Mouse (Mus musculus) CH12.LX (cell line): Measurements from ENCODE around the gene Ndufb2. TPM values are rescaled to one million over a fixed set of nuclear protein-coding genes. Genes with fewer than 3 reads are reported as not detected.

Experiments
- DNase-seq: peaks from one replicate; pipeline ENCODE4 v3.0.0-alpha.2; 2013; ENCODE audit errors: extremely low read depth
- H3K27ac ChIP-seq: 2 replicates; pipeline ENCODE4 v1.5.1; 2012; ENCODE audit warnings: low read depth, mild to moderate bottlenecking, control low read depth, moderate library complexity; ENCODE audit not compliant: insufficient read depth
- H3K27me3 ChIP-seq: replicated peaks from 2 replicates; pipeline ENCODE3; 2012; ENCODE audit warnings: inconsistent platforms
- H3K36me3 ChIP-seq, 2 experiments: replicated peaks in 1 of 2; 2 replicates each; pipeline versions ENCODE3 to v1.6.1; 2012; ENCODE audit warnings: inconsistent platforms in 1 of 2, low read length in 1 of 2, mild to moderate bottlenecking in 1 of 2, mixed read lengths in 1 of 2, moderate library complexity in 1 of 2; ENCODE audit not compliant: control insufficient read depth in 1 of 2, insufficient read depth in 1 of 2
- H3K4me1 ChIP-seq, 2 experiments: 2 replicates each; pipeline ENCODE4 v1.6.1; 2012; ENCODE audit warnings: inconsistent platforms in 1 of 2, moderate library complexity in 1 of 2; ENCODE audit not compliant: insufficient read depth in 2 of 2, control insufficient read depth in 1 of 2
- H3K4me2 ChIP-seq: 2 replicates; pipeline ENCODE4 v1.6.1; 2012; ENCODE audit warnings: low read depth, mild to moderate bottlenecking, control low read depth; ENCODE audit not compliant: poor library complexity, insufficient read depth, severe bottlenecking
- H3K4me3 ChIP-seq, 3 experiments: fragments of 150-350 bp in 1 of 3; sonication (generic) in 1 of 3; replicated peaks in 1 of 3; 2 replicates each; pipeline versions ENCODE3 to v1.5.1; 2011 to 2012; ENCODE audit warnings: low read depth in 2 of 3, low read length in 2 of 3, mild to moderate bottlenecking in 2 of 3, moderate library complexity in 2 of 3, control low read depth in 1 of 3, improper control_type of control experiment in 1 of 3, inconsistent platforms in 1 of 3, mixed read lengths in 1 of 3; ENCODE audit not compliant: poor library complexity in 1 of 3
- H3K79me2 ChIP-seq: replicated peaks from 2 replicates; pipeline ENCODE4 v1.6.1; 2012; ENCODE audit warnings: mild to moderate bottlenecking, moderate library complexity; ENCODE audit not compliant: control insufficient read depth, poor library complexity, insufficient read depth, severe bottlenecking; ENCODE audit errors: extremely low read depth
- H3K9ac ChIP-seq: 2 replicates; pipeline ENCODE4 v1.6.1; 2012; ENCODE audit warnings: low read depth, mild to moderate bottlenecking, control low read depth, moderate library complexity; ENCODE audit not compliant: insufficient read depth
- H3K9me3 ChIP-seq: replicated peaks from 2 replicates; pipeline ENCODE3; 2012; ENCODE audit warnings: low read length, inconsistent platforms, mixed read lengths
- BHLHE40 ChIP-seq: IDR thresholded peaks from 2 replicates; pipeline ENCODE4 v1.6.1; 2011; ENCODE audit warnings: mild to moderate bottlenecking, low read depth, low read length, improper control_type of control experiment
- CHD1 ChIP-seq: IDR thresholded peaks from 2 replicates; pipeline ENCODE4 v1.6.1; 2012; ENCODE audit warnings: low read depth, low read length, improper control_type of control experiment, inconsistent platforms
- CHD2 ChIP-seq: IDR thresholded peaks from 2 replicates; pipeline ENCODE4 v1.6.1; 2011; ENCODE audit warnings: low read length, improper control_type of control experiment
- E2F4 ChIP-seq: IDR thresholded peaks from 2 replicates; pipeline ENCODE4 v1.6.1; 2011; ENCODE audit warnings: low read depth, low read length, improper control_type of control experiment; ENCODE audit not compliant: insufficient replicate concordance
- GABPA ChIP-seq: IDR thresholded peaks from 2 replicates; pipeline ENCODE4 v1.6.1; 2012; ENCODE audit warnings: low read depth, low read length, improper control_type of control experiment, inconsistent platforms; ENCODE audit not compliant: insufficient replicate concordance
- HCFC1 ChIP-seq: IDR thresholded peaks from 2 replicates; pipeline ENCODE4 v1.6.1; 2012; ENCODE audit warnings: low read depth, mild to moderate bottlenecking, inconsistent platforms, low read length, improper control_type of control experiment
- IRF4 ChIP-seq: IDR thresholded peaks from 2 replicates; pipeline ENCODE4 v1.6.1; 2014; ENCODE audit warnings: low read depth, mild to moderate bottlenecking, inconsistent platforms, low read length, improper control_type of control experiment
- JUN ChIP-seq: IDR thresholded peaks from 2 replicates; pipeline ENCODE4 v1.6.1; 2011; ENCODE audit warnings: low read depth, mild to moderate bottlenecking, low read length, improper control_type of control experiment, moderate library complexity; ENCODE audit not compliant: insufficient read depth
- JUND ChIP-seq: conservative IDR thresholded peaks from 2 replicates; pipeline ENCODE4 v1.6.1; 2011; ENCODE audit warnings: low read depth, low read length, improper control_type of control experiment
- MAFK ChIP-seq: IDR thresholded peaks from 2 replicates; pipeline ENCODE4 v1.6.1; 2011; ENCODE audit warnings: low read length, improper control_type of control experiment; ENCODE audit not compliant: insufficient replicate concordance
- MAZ ChIP-seq: IDR thresholded peaks from 2 replicates; pipeline ENCODE4 v1.6.1; 2012; ENCODE audit warnings: low read depth, mild to moderate bottlenecking, inconsistent platforms, low read length, improper control_type of control experiment, moderate library complexity
- MYC ChIP-seq: IDR thresholded peaks from 2 replicates; pipeline ENCODE4 v1.6.1; 2011; ENCODE audit warnings: low read depth, mild to moderate bottlenecking, improper control_type of control experiment, low read length
- NELFE ChIP-seq: IDR thresholded peaks from 2 replicates; pipeline ENCODE4 v1.6.1; 2011; ENCODE audit warnings: low read depth, low read length, improper control_type of control experiment
- POLR2A ChIP-seq: IDR thresholded peaks from 2 replicates; pipeline ENCODE4 v1.6.1; 2011; ENCODE audit warnings: low read depth, mild to moderate bottlenecking, improper control_type of control experiment, low read length
- POLR2AphosphoS2 ChIP-seq: IDR thresholded peaks from 2 replicates; pipeline ENCODE4 v1.6.1; 2011; ENCODE audit warnings: low read depth, low read length, improper control_type of control experiment
- RCOR1 ChIP-seq: conservative IDR thresholded peaks from 2 replicates; pipeline ENCODE4 v1.6.1; 2012; ENCODE audit warnings: low read depth, mild to moderate bottlenecking, inconsistent platforms, low read length, improper control_type of control experiment
- SIN3A ChIP-seq: IDR thresholded peaks from 2 replicates; pipeline ENCODE4 v1.6.1; 2012; ENCODE audit warnings: low read length, improper control_type of control experiment, inconsistent platforms
- SMC3 ChIP-seq: IDR thresholded peaks from 2 replicates; pipeline ENCODE4 v1.6.1; 2011; ENCODE audit warnings: low read depth, low read length, improper control_type of control experiment
- TBP ChIP-seq: conservative IDR thresholded peaks from 2 replicates; pipeline ENCODE4 v1.6.1; 2011; ENCODE audit warnings: low read depth, low read length, improper control_type of control experiment
- UBTF ChIP-seq: IDR thresholded peaks from 2 replicates; pipeline ENCODE4 v1.6.1; 2012; ENCODE audit warnings: low read depth, mild to moderate bottlenecking, inconsistent platforms, low read length, improper control_type of control experiment, moderate library complexity
- USF1 ChIP-seq: IDR thresholded peaks from 2 replicates; pipeline ENCODE4 v1.6.1; 2014; ENCODE audit warnings: low read depth, mild to moderate bottlenecking, inconsistent platforms, low read length, improper control_type of control experiment
- USF2 ChIP-seq: conservative IDR thresholded peaks from 2 replicates; pipeline ENCODE4 v1.6.1; 2011; ENCODE audit warnings: low read depth, low read length, improper control_type of control experiment
- ZKSCAN1 ChIP-seq: IDR thresholded peaks from 2 replicates; pipeline ENCODE4 v1.6.1; 2012; ENCODE audit warnings: low read depth, inconsistent platforms, low read length, improper control_type of control experiment, borderline replicate concordance
- ZMIZ1 ChIP-seq: IDR thresholded peaks from 2 replicates; pipeline ENCODE4 v1.6.1; 2012; ENCODE audit warnings: low read depth, mild to moderate bottlenecking, inconsistent platforms, low read length, improper control_type of control experiment
- dilution Hi-C: fragments of 300-500 bp; cut with MboI; formaldehyde crosslinking; loops from 2 replicates; pipeline ENCODE4 v1.14.3; 2020; ENCODE audit warnings: low sequenced_read_pairs; ENCODE audit not compliant: extremely low pct_unique_long_range_greater_than_20kb, extremely low pct_ligation_motif_present
- in situ Hi-C: fragments of 300-500 bp; cut with MboI; formaldehyde crosslinking; loops from 3 replicates; pipeline ENCODE4 v1.14.3; 2019; ENCODE audit warnings: low sequenced_read_pairs, low pct_ligation_motif_present, low pct_unique_long_range_greater_than_20kb, mixed read lengths
- polyA plus RNA-seq: library from polyadenylated mRNA; unstranded; fragments of >175 nt; gene quantifications from 2 replicates; pipeline ENCODE4 v1.2.1, GENCODE M21; 2012; ENCODE audit warnings: low read depth; ENCODE audit not compliant: insufficient read length
- total RNA-seq, 2 experiments: library from RNA; depleted of rRNA; stranded (reverse); fragments of 300-350 nt in 1 of 2; fragments of >200 nt in 1 of 2; gene quantifications; 2 replicates each; pipeline ENCODE4 v1.2.3; 2012 to 2014

Gene Ndufb2
- total and polyA plus RNA-seq, 3 experiments: 90.9 to 225 (median 162) TPM

GRCm38 (mm10) chr6:39573791-39574554 lies 18.4 kb upstream of the Ndufb2 start, which contains the start of gene Adck2 (continued):
- TF ChIP-seq TBP: peak; percentile 77
- peak; percentile 92 for TF ChIP-seq POLR2A
- no peak for TF ChIP-seq GABPA
- no peak for TF ChIP-seq JUN
- peak; percentile 94 for TF ChIP-seq SIN3A
- TF ChIP-seq USF1: no peak
- 0 out of 2 replicates have a peak, but pooled peaks have one; percentile 28 for TF ChIP-seq RCOR1
- TF ChIP-seq POLR2AphosphoS2: peak; percentile 64; the same call in 1 of the 2 replicates
- TF ChIP-seq MYC: 0 out of 2 replicates have a peak, but pooled peaks have one; percentile 9
- no peak for TF ChIP-seq JUND
- 0 out of 2 replicates have a peak, but pooled peaks have one; percentile 49 for TF ChIP-seq E2F4
- no peak; the same call in 1 of the 2 replicates for TF ChIP-seq BHLHE40

GRCm38 (mm10) chr6:39574555-39574869 lies 17.9 kb upstream of the Ndufb2 start:
- Histone ChIP-seq H3K79me2 (no peaks in the 10 kb centered on the region), H3K4me1 (peaks cover 0 to 19% of the 10 kb centered on the region in 2 experiments; a peak in 2 of 4 replicates), H3K27ac (peak overlapping the region; percentile 38; the same call in 1 of the 2 replicates), H3K9ac (peak overlapping the region; percentile 78), H3K27me3 (no peaks in the 10 kb centered on the region), H3K9me3 (no peaks in the 10 kb centered on the region), H3K4me2 (peak overlapping the region; percentile 69), H3K4me3 (peak overlapping the region; percentile 76 to 85 (median 81)), H3K36me3 (peaks cover 3 to 32% of the 10 kb centered on the region in 2 experiments)
- in situ Hi-C loops: no loop called here
- TF ChIP-seq BHLHE40 (no peak), MAZ (no peak), CHD1 (no peak), SMC3 (no peak), UBTF (no peak), TBP (no peak), MAFK (no peak), IRF4 (no peak), CHD2 (no peak), POLR2A (no peak), ZKSCAN1 (no peak), ZMIZ1 (no peak), POLR2AphosphoS2 (no peak), SIN3A (no peak), NELFE (no peak), JUN (no peak), HCFC1 (no peak), USF2 (no peak)
- dilution Hi-C loops: loop anchor here (25.0 kb wide), 1 partner anchor 112 kb away; no protein-coding TSS in a partner anchor
- no peak for DNase-seq
